Mouse (Mus musculus): ENCODE results near the gene Slc39a5.

Gene Slc39a5

GRCm38 (mm10) chr10:128410560-128410845, 9.5 kb upstream of the Slc39a5 start:
- DNase-seq (ENCODE audit: low read depth, low spot score): no peak

GRCm38 (mm10) chr10:128409692-128410559, 8.9 kb upstream of the Slc39a5 start:
- peak; percentile 99 for DNase-seq (ENCODE audit: low read depth, low spot score)

- peak; percentile 44 for DNase-seq (ENCODE audit: low read depth, low spot score)
Measured at GRCm38 (mm10) chr10:128408591-128409535, 7.8 kb upstream of the Slc39a5 start.

GRCm38 (mm10) chr10:128403931-128404330, 2.9 kb upstream of the Slc39a5 start:
- DNase-seq (ENCODE audit: low read depth, low spot score): no peak

- DNase-seq (ENCODE audit: low read depth, low spot score): no peak
Measured at GRCm38 (mm10) chr10:128401638-128402037, 609 bp upstream of the Slc39a5 start.

- no peak for DNase-seq (ENCODE audit: low read depth, low spot score)
Measured at GRCm38 (mm10) chr10:128400338-128400737, 691 bp downstream of the Slc39a5 start.

GRCm38 (mm10) chr10:128397466-128397865, 3.6 kb downstream of the Slc39a5 start:
- DNase-seq (ENCODE audit: low read depth, low spot score): no peak

GRCm38 (mm10) chr10:128396716-128397264, 4.2 kb downstream of the Slc39a5 start:
- DNase-seq (ENCODE audit: low read depth, low spot score): no peak

- DNase-seq (ENCODE audit: low read depth, low spot score): no peak
Measured at GRCm38 (mm10) chr10:128396017-128396673, 4.9 kb downstream of the Slc39a5 start.

- DNase-seq (ENCODE audit: low read depth, low spot score): no peak
Measured at GRCm38 (mm10) chr10:128391850-128392249, 9.2 kb downstream of the Slc39a5 start.

GRCm38 (mm10) chr10:128390366-128390765, 10.7 kb downstream of the Slc39a5 start:
- DNase-seq (ENCODE audit: low read depth, low spot score): no peak

- DNase-seq (ENCODE audit: low read depth, low spot score): no peak
Measured at GRCm38 (mm10) chr10:128389570-128389969, 11.5 kb downstream of the Slc39a5 start.

GRCm38 (mm10) chr10:128388941-128389340, 12.1 kb downstream of the Slc39a5 start:
- DNase-seq (ENCODE audit: low read depth, low spot score): no peak

GRCm38 (mm10) chr10:128385902-128386301, 15.1 kb downstream of the Slc39a5 start:
- no peak for DNase-seq (ENCODE audit: low read depth, low spot score)

- DNase-seq (ENCODE audit: low read depth, low spot score): no peak
Measured at GRCm38 (mm10) chr10:128382482-128382881, 18.5 kb downstream of the Slc39a5 start.

- no peak for DNase-seq (ENCODE audit: low read depth, low spot score)
Measured at GRCm38 (mm10) chr10:128380565-128380964, 20.5 kb downstream of the Slc39a5 start.

- DNase-seq (ENCODE audit: low read depth, low spot score): no peak
Measured at GRCm38 (mm10) chr10:128379260-128379659, 21.8 kb downstream of the Slc39a5 start.

GRCm38 (mm10) chr10:128378462-128378861, 22.6 kb downstream of the Slc39a5 start:
- no peak for DNase-seq (ENCODE audit: low read depth, low spot score)

GRCm38 (mm10) chr10:128377940-128378448, 23.0 kb downstream of the Slc39a5 start:
- DNase-seq (ENCODE audit: low read depth, low spot score): no peak

- DNase-seq (ENCODE audit: low read depth, low spot score): no peak
Measured at GRCm38 (mm10) chr10:128377222-128377939, 23.6 kb downstream of the Slc39a5 start.

Measured in telencephalon, adult 2 months (tissue).